Mouse (Mus musculus) liver, postnatal 0 days (tissue): ENCODE measurements at regions not wholly inside any gene's neighbourhood (a gene's known extent, or its start where the extent isn't known, plus 50 kb on each side); places are given as distances from the start of the nearest gene placed in this dataset.

ENCODE experiments used
- CTCF ChIP-seq: sonication (generic); IDR thresholded peaks from 2 replicates; pipeline ENCODE4 v1.5.1; 2016; ENCODE audit warnings: antibody characterized with exemption, low read depth
- EP300 ChIP-seq: IDR thresholded peaks from 2 replicates; pipeline ENCODE4 v1.6.1; 2016; ENCODE audit warnings: antibody characterized with exemption, low read depth, mild to moderate bottlenecking

DNA sequence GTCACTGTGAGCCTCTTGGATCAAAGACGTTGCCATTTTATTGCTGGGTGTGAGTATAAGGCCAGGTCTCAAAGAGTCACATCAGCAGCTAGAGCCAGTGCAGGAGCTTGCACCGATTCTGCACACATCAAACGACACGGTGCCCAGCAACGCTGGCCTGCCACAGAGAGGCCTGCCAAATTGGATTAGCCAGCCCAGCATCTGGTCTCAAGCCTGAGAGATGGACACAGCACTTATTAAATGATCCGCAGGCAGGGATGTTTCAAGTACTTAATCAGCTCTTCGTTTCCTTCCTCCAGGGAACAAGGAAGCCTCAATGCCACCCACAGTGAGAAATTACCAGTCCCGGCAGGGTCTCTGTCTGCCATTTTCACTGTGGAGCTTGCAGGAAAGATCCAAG, 106.1 kb upstream of the Shb start:
- TF ChIP-seq CTCF (no peak), EP300 (no peak)
